Mouse (Mus musculus) kidney, postnatal 25 days (tissue): ENCODE measurements around the gene Nme7.
A peak's percentile ranks its signal among the peaks of the same experiment; 100 is the strongest.

Source experiments
- DNase-seq, 2 experiments: peaks; one replicate each; pipeline ENCODE4 v3.0.0; 2021; ENCODE audit warnings: mixed read lengths in 2 of 2

Nme7 gene

DNA sequence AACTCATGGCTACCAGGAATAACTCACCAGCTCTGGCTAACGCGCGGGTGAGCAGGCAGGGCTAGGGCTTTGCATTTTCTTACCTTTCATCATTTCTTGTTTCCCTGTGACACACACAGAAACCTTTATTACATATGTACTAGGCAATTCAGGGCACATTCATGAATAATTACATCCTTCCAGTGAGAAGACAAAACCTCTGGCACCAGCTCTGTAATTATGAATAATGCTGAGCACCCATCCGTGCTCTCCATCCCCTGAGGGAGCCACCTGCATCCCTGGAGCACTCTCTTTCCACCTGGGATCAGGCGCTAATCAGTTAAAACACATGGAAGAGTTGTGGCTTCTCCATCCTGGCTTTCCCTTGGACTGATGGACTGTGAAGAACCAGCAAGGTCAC is at the start of gene Nme7:
Gene Nme7, plus strand, starts transcription at position 301 of the 400 bp plus-strand sequence.
- DNase-seq: no peak

DNA sequence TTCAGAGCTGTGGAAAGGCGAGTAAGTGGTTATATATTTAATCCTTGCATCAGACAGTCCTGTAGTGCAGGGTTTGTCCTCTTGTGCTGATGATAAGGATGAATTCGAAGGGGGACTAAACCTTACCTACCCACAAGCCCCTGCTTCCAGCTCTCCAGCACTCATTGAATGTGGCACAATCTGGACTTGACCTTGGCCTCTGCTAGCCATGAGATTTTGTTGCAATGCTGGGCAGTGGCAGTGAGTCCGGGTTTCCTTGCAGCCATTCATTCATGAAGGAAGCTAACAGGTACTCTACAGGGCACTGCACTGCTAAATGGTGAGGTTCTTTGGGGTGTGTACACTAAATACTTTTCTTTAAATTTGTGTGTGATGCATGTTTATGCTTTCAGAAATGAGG is 49.1 kb upstream of the Nme7 start:
- no peak for DNase-seq

DNA sequence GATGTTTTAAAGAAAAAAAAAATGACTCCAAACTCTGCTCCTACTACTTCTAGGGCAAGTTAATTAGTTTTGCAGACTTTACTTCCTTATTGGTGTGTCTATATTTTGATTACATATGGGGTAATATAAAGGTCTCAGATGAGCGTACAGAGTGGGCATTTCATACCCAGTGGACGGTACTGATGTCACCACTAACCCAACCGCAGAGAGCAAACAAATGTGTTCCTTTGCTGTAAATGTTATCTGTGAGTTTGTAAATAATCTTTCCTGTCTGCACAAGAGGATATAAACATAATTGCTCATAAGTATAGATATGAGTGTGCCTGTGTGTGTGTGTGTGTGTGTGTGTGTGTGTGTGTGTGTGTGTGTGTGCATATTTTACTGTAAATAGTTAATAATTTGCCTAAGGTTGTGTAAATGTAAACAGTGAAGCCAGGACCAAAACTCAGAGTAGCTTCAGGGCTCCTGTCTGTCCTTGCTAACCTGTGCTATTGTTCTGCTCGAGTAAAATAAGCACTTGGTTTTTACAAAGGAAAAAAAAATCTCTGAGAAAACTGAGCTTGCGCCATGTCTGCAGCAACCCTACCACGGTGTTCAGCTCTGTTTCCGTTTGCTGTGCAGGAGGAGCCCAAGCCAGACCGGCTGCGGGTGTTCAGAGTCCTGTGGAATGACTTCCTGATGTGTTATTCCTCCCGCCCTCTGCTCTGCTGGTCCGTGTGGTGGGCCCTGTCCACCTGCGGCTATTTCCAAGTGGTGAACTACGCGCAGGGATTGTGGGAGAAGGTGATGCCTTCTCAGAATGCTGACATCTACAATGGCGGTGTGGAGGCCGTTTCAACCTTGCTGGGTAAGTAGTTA is 43.5 kb upstream of the Nme7 start:
- no peak for DNase-seq

DNA sequence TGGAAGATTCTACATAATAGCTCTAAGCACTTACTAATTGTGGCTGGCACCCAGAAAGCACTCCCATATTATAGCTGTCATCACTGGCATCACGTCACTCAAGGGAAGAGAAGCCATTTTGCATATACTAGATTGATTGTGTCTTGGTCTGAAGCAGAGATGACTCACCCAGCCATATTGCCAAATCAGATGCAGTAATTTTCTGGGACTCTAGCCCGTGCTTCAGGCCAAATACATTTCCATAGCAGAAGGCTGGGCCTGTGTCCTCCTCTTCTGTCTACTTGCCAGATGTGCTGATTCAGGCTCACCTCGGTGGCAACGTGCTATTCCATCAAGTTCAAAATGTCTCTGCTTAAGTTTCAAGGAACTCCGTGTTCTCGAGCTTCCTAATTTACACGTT is 42.4 kb upstream of the Nme7 start:
- no peak for DNase-seq

DNA sequence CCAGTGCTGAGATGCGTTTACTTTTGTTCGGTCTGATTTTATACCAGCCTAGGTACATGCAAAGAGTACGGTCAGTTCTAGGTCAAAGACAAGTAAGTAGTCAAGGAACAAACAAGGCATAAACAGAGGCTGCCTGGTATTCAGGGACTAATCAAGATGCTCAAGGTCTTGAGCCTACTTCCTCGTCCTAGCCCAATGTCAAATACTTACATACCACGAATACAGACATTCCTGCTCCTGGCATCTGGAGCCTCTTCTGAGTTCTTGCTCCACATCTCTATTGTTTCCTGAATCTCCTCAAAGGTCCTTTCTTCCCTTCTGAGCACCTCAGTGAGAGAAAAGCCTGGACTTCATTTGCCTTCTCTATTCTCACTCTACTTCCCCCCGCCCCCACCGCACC is 33.0 kb upstream of the Nme7 start:
- DNase-seq: no peak

- no peak for DNase-seq
Measured at GRCm38 (mm10) chr1:164273659-164274058, 30.3 kb upstream of the Nme7 start.

DNA sequence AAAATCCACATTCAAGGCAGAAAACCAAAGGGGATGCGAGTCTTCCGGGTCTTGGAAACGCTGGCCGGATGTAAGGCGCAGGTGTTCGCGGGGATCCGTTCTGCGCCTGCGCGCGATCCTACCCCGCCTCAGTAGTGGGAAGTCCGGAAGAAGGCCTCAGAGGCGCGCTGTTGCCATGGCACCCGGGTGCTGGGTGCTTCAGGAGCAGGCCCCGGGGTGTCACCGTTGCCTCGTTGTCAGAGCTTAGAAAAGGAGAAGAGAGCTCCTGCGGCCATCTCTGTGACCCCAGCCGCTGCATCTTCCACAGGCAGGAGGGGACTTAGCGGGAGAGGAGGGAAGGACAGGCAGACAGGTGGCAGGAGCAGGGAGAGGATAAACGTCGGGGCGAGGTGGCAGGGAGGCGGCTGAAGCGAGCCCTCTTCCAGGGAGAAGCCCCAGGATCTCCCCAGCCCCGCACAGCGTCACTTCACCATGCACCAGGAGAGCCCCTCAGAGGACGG is 28.4 kb upstream of the Nme7 start, which contains the start of gene Ccdc181:
Gene Ccdc181, plus strand, starts transcription at position 131 of the 500 bp plus-strand sequence.
- peak; percentile 95 to 98 for DNase-seq

GRCm38 (mm10) chr1:164276552-164276951 is 27.4 kb upstream of the Nme7 start:
- no peak for DNase-seq

DNA sequence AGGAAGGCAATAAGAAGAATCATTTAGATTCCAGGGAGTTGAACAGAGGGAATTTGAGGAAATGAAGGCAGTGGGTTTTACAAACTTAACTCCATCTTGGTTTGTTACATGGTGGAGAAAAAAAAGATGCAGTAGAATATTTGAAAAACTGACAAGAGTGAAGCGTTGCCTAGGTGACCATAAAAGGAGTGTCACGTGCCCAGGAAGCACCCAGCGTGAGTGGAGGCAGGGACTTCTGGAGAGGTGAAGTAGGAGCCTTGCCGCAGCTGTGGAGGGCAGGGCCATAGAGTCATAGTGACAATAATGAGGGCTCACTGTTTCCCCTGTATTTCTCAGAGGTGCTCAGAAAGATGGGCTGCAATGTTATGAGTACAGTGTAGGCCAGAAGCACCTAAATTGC is 24.6 kb upstream of the Nme7 start:
- DNase-seq: no peak

GRCm38 (mm10) chr1:164284007-164284406 is 19.9 kb upstream of the Nme7 start:
- DNase-seq: no peak

GRCm38 (mm10) chr1:164287406-164287805 is 16.5 kb upstream of the Nme7 start:
- DNase-seq: no peak

GRCm38 (mm10) chr1:164292040-164292439 is 11.9 kb upstream of the Nme7 start:
- no peak for DNase-seq

DNA sequence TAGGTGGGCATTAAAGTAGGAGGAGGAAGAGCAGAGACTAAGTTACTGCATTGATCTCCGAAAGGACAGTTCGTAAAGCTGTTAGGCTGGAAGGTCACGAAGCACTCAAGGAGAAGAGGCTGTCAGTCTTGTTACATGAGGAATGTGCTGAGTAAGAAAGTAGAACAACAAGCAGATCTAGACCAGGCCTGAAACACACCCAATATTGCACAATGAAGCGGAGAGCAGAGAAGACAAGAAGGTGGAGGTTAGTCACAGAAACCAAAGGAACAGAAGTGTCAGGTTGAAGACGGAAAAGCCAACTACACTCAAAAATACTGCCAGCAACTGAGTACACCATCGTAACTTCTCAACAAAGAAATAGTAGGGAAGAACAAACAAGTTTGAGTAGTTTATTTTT is 9.8 kb upstream of the Nme7 start:
- DNase-seq: no peak

DNA sequence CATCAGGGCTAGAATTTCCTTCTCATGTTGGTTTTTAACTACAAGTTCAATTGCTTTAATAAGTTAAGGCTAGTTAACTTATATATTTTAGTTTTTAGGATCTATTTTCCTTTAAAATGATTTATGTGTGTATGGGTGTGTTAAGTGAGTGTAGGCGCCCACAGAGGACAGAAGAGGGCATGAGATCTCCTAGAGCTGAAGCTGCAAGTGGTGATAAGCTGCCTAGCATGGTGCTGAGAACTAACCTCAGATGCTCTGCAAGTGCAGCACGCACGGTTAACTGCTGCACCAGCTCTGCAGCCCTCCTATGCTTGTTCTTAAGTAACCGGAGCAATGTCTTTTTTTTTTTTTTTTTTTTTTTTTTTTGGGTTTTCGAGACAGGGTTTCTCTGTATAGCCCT is 7.4 kb upstream of the Nme7 start:
- no peak for DNase-seq

DNA sequence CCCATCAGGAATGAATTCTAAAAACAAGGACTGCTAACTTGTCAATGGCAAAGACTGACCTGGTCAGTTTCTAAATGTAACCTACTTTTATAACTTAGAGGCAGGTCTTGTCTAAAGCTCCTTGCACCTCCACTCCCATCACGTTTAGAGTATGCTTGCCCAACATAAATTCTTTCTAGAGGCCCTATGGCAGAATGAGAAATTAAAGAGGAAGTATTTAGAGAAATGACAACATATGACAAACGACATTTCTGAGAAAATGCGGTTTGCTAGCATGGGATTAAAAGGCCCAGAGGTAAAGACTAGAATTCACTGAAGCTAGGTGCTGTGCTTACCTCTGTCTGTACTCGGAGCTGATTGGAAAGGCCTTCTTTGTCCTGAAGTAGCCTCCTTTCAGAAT is 2.0 kb upstream of the Nme7 start:
- no peak for DNase-seq

DNA sequence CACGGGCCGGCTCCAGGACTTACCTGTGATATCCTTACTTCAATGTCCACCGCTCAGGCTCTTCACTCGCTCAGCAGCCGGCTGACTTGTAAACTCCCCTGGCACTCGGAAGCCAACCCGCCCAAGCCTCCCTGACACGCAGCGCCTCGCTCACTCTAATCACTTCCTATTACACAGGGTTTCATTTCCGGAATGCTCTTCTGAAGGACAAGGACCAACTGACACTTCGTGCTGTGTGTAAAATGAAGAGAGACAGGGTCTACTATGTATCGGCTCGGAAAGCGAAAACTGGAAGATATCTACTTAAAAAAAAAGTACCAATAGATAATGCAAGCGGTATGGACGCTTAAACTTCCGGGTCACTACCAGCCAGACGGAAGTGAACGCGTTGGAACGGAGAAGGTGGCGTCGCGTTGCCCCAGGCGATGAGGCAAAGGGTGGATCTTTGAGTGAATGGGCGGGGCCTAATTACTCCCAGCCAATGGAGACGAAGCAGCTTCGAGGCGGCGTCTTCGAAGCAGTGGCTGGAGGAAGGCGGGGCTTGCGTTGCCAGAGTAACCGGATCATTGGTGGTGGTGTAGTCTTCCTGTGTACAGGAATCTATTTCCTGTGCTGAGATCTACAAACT is 3.3 kb downstream of the Nme7 start, which contains the start of gene Blzf1:
Gene Blzf1, minus strand, starts transcription at position 366 of the 628 bp plus-strand sequence.
- peak; percentile 99 to 100 for DNase-seq

DNA sequence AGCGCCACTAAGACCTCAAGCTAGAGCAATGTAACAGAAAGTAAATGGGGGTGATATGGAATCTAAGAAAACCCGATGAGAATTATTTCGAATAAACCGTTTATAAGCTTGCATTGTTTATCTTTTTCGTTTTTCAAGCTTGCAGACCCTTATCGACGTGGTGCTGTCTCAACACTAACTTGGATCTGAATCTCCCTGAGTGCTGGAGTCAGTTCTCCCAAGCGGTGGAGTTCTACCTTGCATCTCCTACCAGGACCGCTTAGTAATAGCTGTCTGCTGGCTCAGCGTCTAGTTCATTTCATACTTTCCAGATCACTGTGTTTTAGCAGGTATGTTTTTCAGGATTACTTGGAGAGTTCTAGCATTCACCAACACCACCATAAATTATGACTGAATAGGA is 4.0 kb downstream of the Nme7 start:
- DNase-seq: no peak

GRCm38 (mm10) chr1:164314085-164314484 is 10.2 kb downstream of the Nme7 start:
- DNase-seq: no peak

DNA sequence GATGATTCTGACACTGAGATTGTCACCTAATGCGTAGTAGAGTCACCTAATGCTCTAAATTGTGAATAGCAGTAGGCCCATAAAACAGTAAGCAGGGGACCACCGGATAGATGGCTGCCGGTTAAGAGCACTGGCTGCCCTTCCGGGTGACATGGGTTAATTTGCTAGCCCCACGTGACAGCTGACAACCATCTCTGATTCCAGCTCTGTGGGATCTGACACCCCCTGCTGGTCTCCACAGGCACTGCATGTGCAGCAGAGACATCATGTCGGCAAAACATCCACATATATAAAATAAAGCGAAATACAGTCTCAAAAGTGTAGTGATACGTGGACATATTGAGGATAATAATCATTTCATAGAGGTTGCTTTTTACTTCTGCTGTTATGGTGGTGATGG is 11.3 kb downstream of the Nme7 start:
- DNase-seq: peak; percentile 48 to 49

- peak; percentile 63 to 87 for DNase-seq
Measured at GRCm38 (mm10) chr1:164316697-164317096, 12.8 kb downstream of the Nme7 start.

GRCm38 (mm10) chr1:164317261-164317660 is 13.3 kb downstream of the Nme7 start:
- DNase-seq: no peak

DNA sequence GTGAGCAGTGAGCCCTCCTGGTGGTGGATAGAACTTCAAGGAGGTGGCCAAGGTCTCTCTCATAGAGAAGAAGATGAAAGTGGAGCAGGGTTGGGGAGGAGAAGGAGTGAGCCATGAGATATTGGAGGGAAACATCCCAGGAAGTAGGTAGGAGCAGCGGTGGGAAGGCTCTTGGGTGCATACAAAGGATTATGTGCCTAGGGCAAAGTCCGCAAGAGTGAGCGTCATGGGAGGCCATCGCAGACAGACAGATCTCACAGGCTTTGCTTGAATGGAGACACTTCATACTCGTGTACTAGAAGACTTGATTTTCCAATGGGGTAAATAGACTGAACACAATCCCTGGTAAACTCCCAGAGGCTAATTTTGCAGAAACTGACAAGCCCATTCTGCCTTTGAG is 14.6 kb downstream of the Nme7 start:
- DNase-seq: peak in 1 of 2 experiments; percentile 58

DNA sequence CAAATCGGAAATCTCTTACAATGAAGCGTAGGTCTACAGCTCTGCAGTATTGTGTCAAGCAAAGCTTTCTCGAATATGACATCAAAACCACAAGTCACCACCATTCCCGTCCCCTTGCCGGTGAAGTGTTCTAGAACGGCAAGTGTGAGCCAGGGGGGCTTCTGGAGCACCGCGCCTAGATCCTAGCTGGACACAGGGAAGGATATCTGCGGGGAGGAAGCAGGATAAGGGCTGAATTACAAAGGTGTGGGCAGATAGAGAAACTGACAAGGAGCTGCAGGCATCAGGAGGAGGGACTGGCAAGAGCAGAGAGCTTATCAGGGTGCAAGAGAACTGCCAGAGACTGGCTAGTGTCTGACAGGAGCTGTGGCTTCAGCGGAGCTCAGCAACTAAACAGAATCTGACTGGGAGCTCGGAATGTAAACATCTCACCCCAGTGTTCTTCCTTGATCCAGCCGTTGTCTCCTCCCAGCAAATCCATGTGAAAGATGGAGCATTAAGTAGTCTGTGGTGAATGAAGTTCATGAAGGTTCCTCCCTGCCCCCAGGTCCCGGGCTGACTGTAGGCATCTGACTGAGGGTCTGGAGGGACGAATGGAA is 15.7 kb downstream of the Nme7 start:
- no peak for DNase-seq

DNA sequence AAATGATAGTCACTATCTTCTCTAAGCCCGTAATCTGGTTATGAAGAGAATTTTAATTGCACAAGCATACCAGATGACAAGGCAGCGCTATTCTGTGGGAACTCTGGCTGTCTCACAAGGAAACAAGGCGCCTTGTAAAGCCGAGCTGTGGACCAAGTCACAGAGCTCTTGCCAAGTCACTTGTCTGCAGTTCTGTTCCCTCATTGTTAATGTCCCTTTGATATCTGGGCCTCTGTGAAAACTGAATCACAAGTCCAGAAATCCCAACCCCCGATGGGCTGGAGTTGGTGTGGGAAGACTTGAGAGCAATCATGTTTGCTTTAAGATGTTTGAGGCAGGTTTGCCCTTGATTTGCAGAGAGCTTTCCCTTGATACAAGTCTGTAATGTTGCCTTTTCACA is 16.8 kb downstream of the Nme7 start:
- DNase-seq: no peak
